ENCODE assay signal across 29 mouse cellular contexts in the genomic region with DNA sequence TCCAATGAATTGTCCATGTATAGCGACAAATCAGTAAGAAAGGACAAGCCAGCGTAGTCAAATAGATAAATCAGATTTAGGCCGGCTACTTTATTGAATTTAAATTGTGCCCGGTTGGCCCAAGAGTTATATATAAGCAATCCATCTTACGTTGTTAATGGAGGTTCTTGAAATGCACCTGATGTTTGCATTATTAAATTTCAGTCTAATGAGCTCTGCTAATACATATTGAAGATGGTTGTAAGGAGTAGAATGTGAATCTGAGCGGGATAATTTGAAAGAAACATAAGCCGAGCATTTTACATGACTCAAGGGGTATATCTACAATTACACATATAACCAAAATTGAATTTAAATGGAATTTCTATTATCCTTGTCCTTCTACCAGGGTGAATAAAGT.
"Had no signal": no experiment of that assay in that cellular context is flagged by ENCODE, and none has a peak within 500 bp of the region (broad histone marks: within the 10 kb centered on the region; RNA-seq: fewer than 3 reads in every experiment).

No protein-coding gene starts in this region.

- H3K9me3 ChIP-seq: embryonic facial prominence, embryonic 10.5 days; embryonic facial prominence, embryonic 12.5 days; embryonic facial prominence, embryonic 13.5 days; embryonic facial prominence, embryonic 15.5 days; forebrain, embryonic 10.5 days; forebrain, embryonic 12.5 days; forebrain, embryonic 13.5 days; forebrain, embryonic 15.5 days had no signal

- H3K27ac ChIP-seq: embryonic facial prominence, embryonic 10.5 days; embryonic facial prominence, embryonic 12.5 days; embryonic facial prominence, embryonic 13.5 days; embryonic facial prominence, embryonic 15.5 days; forebrain, embryonic 10.5 days; forebrain, embryonic 12.5 days; forebrain, embryonic 13.5 days; forebrain, embryonic 15.5 days; gastrocnemius, adult 2 months; heart, adult 2 months had no signal

- H3K4me3 ChIP-seq: embryonic facial prominence, embryonic 10.5 days; embryonic facial prominence, embryonic 12.5 days; embryonic facial prominence, embryonic 13.5 days; embryonic facial prominence, embryonic 15.5 days; erythroblast, embryonic 14.5 days; forebrain, embryonic 10.5 days; forebrain, embryonic 12.5 days; forebrain, embryonic 13.5 days; forebrain, embryonic 15.5 days; gastrocnemius, adult 2 months; heart, adult 2 months had no signal

- H3K9ac ChIP-seq: embryonic facial prominence, embryonic 12.5 days; embryonic facial prominence, embryonic 13.5 days; embryonic facial prominence, embryonic 15.5 days; forebrain, embryonic 12.5 days; forebrain, embryonic 13.5 days; forebrain, embryonic 15.5 days; forebrain, postnatal 0 days had no signal

- ATAC-seq: forebrain, embryonic 13.5 days; forebrain, embryonic 14.5 days; forebrain, embryonic 15.5 days; forebrain, embryonic 16.5 days; forebrain, postnatal 0 days had no signal

- H3K4me1 ChIP-seq: embryonic facial prominence, embryonic 10.5 days; embryonic facial prominence, embryonic 12.5 days; embryonic facial prominence, embryonic 13.5 days; embryonic facial prominence, embryonic 15.5 days; forebrain, embryonic 10.5 days; forebrain, embryonic 12.5 days had no signal

- H3K36me3 ChIP-seq: embryonic facial prominence, embryonic 10.5 days; embryonic facial prominence, embryonic 12.5 days; embryonic facial prominence, embryonic 13.5 days; embryonic facial prominence, embryonic 15.5 days; forebrain, embryonic 10.5 days; forebrain, embryonic 12.5 days; forebrain, embryonic 15.5 days had no signal

- DNase-seq: cerebellum, adult 2 months; cerebellum, adult 8-10 months; cerebellum, adult 9-10 months; cerebellum, adult 9-11 months; cerebellum, postnatal 10 days; cerebellum, postnatal 14 days; cerebellum, postnatal 25 days; cerebellum, postnatal 36 days; embryo, embryonic 11 days; forebrain, postnatal 0 days; gastrocnemius, adult 2 months; gastrocnemius, postnatal 10 days; gastrocnemius, postnatal 14 days; gastrocnemius, postnatal 25 days; gastrocnemius, postnatal 36 days; heart, adult 11 months; heart, adult 18-20 months; heart, adult 2 months had no signal

- H3K4me2 ChIP-seq: embryonic facial prominence, embryonic 12.5 days; embryonic facial prominence, embryonic 13.5 days; embryonic facial prominence, embryonic 15.5 days; forebrain, embryonic 12.5 days; forebrain, embryonic 13.5 days; forebrain, embryonic 15.5 days had no signal

- H3K27me3 ChIP-seq: embryonic facial prominence, embryonic 12.5 days; embryonic facial prominence, embryonic 13.5 days; embryonic facial prominence, embryonic 15.5 days; forebrain, embryonic 12.5 days; forebrain, embryonic 13.5 days; forebrain, embryonic 15.5 days had no signal
